Mouse (Mus musculus) heart, adult 9 months (tissue): Measurements from ENCODE around the gene Plcb2.
A peak's percentile ranks its signal among the peaks of the same experiment; 100 is the strongest.

Source experiments
- DNase-seq, 2 experiments: peaks; one replicate each; pipeline ENCODE4 v3.0.0; 2022; ENCODE audit warnings: low spot score in 2 of 2

Gene Plcb2

DNA sequence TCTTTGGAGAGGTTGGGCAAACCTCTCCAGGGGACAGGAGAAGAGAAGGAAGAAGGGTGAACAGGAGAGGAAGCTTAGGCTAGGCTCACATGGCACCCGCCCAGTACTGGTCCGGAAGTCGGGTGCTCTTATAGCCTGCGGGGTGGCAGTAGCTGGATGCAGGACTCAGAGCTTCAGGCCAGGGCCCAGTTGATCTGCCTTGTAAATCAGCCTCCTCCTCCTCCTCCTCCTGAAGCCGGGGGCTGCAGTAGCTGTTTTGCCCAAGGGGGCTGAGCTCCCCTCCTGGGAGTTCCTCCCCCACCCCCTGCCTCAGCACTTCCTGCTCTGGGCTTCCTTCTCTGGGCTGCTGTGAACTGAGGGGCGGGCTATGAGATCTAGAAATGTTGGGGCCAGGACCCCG is at the start of gene Plcb2:
Gene Plcb2, minus strand, starts transcription at position 102 of the 400 bp plus-strand sequence.
- DNase-seq = no peak

DNA sequence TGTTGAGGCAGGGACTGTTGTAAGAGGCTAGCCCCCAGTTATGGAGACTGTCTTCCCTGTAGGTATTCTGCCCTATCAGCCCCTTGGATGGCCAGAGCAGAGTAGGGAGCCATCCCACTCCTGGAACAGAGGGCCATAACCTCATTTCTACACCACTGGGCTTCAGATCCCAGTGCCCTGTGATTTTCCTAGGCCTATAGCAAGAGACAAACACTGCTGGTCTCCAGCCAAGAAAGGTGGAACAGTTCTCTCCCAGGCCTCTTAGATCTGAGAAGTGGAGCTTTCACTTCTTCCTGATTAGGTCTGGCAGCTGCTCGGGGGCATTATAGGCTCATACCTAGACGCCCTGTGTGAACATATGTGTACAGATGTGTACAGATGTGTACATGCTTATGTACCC is 48.1 kb upstream of the Plcb2 start:
- no peak for DNase-seq

DNA sequence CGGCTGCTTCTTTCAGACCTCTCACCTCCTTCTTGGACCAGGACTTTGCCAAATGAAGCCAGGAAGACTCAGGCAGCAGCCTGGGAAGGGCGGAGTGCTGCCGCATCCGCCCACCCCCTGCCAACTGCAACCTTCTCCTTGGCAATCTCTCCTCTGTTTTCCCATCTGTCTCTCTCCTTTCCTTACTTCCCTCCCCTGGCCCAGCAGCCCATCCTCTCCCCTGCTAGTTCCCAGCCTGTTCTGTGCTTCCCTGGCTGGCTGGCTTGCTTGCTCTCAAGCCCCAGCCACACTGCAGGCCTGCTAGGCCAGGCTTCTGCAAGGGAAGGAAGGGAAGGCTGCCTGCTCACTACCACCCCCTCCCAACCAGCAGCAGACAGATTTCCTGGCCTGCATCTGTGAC is 47.6 kb upstream of the Plcb2 start:
- no peak for DNase-seq

DNA sequence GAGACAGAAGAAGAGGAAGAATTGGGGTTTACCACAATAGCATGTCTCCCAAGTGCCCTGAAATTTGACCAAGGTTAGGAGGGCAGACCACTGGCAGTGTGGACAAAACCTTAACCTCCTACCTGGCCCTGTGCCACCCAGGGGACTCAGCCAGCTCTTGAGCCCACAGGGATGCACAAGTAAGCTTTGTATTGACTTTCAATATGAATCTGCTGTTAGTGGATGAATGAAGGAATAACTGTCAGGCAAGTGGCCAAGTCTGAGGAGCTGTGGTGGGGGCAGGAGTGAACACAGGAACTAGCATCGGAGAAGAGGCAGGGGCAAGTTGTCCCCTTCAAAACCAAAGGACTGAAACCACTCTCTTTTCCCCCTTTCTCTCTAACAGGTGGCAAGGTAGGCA is 47.2 kb upstream of the Plcb2 start:
- no peak for DNase-seq

DNA sequence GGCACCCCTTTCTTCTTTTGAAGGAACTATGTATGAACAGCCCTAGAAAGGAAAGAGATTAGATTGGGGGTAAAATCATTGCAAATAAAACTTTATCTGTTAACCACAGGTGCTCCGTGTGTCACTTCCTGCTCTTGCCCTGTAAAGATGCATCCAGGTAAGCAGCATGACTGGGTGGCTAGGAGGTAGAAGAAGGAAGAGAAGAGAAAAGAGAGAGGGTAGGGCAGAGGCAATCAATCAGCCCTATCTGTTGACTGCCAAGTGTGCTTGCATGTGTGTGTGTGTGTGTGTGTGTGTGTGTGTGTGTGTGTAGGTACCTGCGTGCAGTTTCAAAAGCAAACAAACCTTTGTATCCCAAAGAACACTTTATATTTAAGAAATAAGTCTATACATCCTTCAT is 46.3 kb upstream of the Plcb2 start:
- DNase-seq = no peak

DNA sequence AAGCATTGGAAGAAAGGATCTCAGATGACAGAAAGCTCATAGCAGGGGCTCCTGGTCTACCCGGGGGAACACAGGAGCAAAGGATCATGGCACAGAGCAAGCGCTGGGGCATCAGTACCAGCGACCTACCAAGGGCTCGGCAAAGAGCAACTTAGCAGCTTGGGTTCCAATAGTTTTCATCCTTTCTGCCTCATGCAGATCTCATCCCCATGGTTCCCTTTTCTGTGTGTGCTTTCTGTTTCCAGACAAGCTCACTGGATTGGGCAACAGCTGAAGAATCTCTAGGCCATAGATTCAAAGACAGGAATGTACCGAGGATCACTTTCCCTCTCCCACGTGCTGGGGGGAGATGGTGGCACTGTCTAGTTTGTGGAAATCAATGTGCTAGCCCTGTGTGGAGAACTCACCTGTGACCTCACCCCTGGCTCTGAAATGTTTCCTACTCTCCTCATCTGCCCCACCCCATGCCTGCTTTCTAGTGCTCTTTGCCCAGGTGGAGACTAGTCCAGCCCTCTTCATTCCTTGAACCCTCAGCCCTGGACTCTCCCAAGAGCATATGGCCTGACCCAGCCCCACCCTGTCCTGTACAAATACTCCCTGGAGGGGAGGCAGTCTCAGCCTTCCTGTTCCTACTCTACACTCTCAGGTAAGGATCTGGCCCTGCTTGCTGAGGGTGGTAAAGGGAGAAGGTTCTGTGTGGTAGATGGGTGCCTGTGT is 44.1 kb upstream of the Plcb2 start, which contains the start of gene Phgr1:
Gene Phgr1, plus strand, starts transcription at position 612 of the 717 bp plus-strand sequence.
- DNase-seq = no peak

GRCm38 (mm10) chr2:118766041-118767033 is 38.1 kb upstream of the Plcb2 start:
- DNase-seq = no peak

DNA sequence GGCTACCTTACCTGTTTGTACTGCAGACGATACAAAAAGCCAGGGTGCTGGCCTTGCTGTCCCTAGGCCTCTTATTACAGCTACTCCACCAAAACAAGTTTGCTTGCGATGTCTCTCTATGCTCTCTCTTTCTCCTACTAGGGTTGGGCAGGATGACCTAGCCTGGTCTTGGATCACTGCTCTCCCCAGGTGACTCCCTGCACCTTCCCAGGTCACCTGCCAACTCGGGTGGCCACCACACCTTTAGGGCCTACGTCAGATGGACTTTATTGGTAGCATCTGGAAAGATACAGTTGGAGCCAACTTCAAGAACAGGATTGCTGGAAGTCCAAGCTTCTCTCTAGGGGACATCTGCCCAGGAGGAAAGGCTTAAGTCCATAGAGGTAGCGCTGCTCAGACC is 36.6 kb upstream of the Plcb2 start:
- DNase-seq = no peak

GRCm38 (mm10) chr2:118764094-118764831 is 36.0 kb upstream of the Plcb2 start:
- no peak for DNase-seq

DNA sequence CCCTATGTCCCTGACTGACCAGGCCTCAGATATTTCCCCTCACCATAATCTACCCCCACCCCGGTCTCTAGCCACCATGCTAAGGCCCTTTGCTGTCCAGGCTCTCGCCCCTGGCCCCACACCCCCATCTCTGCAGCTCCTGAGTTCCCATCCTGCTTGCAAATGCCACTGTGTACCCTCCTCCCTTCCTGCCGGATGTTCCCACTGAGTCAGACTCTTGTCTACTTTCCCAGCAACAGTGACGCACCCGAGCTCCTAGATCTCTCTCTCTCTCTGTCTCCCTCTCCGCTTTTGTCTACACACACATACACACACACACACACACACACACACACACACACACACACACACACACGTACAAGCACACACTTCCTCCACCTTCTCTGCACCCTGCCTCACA is 35.2 kb upstream of the Plcb2 start:
- peak in 1 of 2 experiments; percentile 74 for DNase-seq

- no peak for DNase-seq
Observed at GRCm38 (mm10) chr2:118762784-118763148, 34.5 kb upstream of the Plcb2 start.

- DNase-seq = peak; percentile 91 to 92
Observed at GRCm38 (mm10) chr2:118761906-118762783, 33.9 kb upstream of the Plcb2 start, which contains the start of gene Ccdc9b. Ccdc9b (minus strand) TSS chr2:118762661.

DNA sequence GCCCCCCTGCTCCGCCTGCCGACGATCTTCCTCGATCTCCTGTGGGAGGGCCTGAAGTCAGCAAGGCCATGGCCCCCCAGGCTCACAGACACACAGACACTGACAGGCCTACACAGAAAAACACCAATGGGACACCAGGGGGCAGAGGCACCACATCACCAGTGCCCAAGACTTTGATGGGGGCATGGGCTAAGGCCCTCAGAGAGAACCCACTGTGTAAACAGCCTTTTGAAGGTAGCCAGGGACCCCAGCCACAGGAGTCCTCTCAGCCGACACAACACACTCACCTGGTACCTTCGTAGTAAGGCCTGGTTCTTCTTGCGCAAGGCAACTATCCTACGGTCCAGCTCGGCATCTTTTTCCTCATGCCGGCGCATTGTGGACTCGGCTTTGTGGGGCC is 33.1 kb upstream of the Plcb2 start:
- DNase-seq = no peak

DNA sequence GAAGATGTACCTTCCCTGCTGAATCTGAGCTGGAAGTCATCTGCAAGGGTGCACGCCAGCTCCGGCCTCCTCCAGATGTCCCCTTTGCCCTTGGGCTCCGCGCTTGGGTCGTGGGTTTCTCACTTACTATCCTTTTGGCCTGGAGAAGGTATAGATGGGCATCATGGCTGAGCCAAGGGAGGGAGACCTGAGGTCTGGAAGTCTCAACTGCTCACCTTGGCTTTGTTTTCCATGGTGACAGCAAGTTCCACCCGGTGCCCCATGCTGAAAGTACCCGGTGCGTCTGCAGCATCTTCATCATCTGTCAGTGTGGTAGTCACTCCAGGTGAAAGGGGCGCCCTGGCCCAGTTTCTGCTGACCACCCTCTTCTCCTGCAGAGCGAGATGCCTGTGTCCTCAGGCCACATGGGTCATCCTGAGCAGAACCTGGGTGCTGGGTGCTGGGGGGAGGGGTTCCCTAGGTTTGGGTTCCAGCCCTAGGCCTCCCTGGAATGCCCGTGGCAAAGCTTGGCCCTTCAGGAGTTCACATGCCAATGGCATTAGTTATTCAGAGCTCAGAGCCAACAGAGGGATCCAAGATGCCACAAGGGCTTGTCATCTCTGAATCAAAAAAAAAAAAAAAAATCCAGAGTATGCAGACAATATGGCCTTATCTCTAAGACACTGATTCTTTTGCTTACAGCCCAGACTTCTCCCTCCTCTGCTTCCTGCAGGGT is 32.2 kb upstream of the Plcb2 start:
- no peak for DNase-seq

- DNase-seq = no peak
Observed at GRCm38 (mm10) chr2:118759828-118760227, 31.6 kb upstream of the Plcb2 start.

DNA sequence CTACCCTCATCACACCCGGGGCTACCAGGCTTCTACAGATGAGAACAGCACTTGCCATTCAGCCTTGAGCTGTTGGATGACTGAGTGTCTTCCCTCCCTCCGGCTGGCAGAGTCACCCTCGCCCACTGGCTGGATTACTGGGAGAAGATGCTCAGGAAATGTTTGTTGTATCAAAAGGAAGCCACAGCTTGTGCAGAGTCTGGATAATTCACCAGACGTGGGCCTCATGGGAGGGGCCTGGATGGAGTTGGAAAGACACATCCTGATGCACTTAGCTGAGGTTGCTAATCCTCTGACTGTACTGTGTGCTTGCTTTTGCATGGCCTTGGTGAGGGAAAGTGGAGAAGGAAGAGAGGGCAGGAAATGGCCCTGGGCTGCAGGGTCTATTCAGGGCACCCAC is 27.9 kb upstream of the Plcb2 start:
- no peak for DNase-seq

GRCm38 (mm10) chr2:118755407-118755806 is 27.2 kb upstream of the Plcb2 start:
- DNase-seq = no peak

DNA sequence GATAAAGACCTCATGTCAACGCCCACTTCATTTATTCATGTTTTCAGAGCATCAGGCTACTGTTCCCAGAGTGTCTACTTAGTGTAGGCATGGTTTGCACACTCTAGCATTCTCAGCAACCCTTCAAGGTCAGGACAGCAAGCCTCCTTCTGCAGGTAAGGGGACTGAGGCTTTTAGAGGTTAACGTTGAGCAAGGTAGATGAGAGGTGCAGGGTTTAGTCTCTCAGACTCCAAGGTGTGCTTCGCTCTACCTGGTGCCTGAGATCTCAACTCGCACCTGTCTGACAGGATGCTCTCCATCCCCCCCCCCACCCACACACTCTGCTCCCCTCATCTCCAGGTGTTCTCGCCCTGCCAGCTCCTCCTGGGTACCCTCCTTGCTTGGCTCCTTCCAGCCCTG is 25.9 kb upstream of the Plcb2 start:
- no peak for DNase-seq

GRCm38 (mm10) chr2:118752792-118753108 is 24.5 kb upstream of the Plcb2 start:
- no peak for DNase-seq
